Mouse (Mus musculus) cerebellum, adult 2 months (tissue): ENCODE data around the gene Cracr2b. TPM values are rescaled to one million over a fixed set of nuclear protein-coding genes. Genes with fewer than 3 reads are reported as not detected.
A peak's percentile ranks its signal among the peaks of the same experiment; 100 is the strongest.
"Not testable (repeated sequence)": the region's sequence is repeated elsewhere in the genome, so short reads cannot be mapped to it uniquely, and the experiment has no call there.

Source experiments
- DNase-seq, 2 experiments: peaks; one replicate each; pipeline ENCODE4 v3.0.0; 2021
- H3K27ac ChIP-seq: fragments of 200-500 bp; 2 replicates; pipeline ENCODE4 v1.5.1; 2012; ENCODE audit warnings: low read length, control low read depth, inconsistent platforms; ENCODE audit not compliant: insufficient read depth
- H3K27me3 ChIP-seq: fragments of 200-500 bp; 2 replicates; pipeline ENCODE4 v1.6.1; 2012; ENCODE audit warnings: inconsistent platforms, mild to moderate bottlenecking, low read length, moderate library complexity; ENCODE audit not compliant: control insufficient read depth, insufficient read depth
- H3K4me1 ChIP-seq: fragments of 200-500 bp; 2 replicates; pipeline ENCODE4 v1.6.1; 2011; ENCODE audit warnings: low read length; ENCODE audit not compliant: control insufficient read depth, insufficient read depth
- H3K4me3 ChIP-seq: fragments of 200-500 bp; replicated peaks from 2 replicates; pipeline ENCODE3; 2011; ENCODE audit warnings: mild to moderate bottlenecking, low read depth, low read length, control low read depth; ENCODE audit not compliant: insufficient read depth
- CTCF ChIP-seq: fragments of 200-500 bp; IDR thresholded peaks from 2 replicates; pipeline ENCODE4 v1.5.1; 2011; ENCODE audit warnings: low read depth, mild to moderate bottlenecking, control low read depth, low read length, moderate library complexity, borderline replicate concordance; ENCODE audit not compliant: insufficient read depth
- POLR2A ChIP-seq: fragments of 200-500 bp; IDR thresholded peaks from 2 replicates; pipeline ENCODE4 v1.6.1; 2011; ENCODE audit warnings: low read length, control low read depth, borderline replicate concordance; ENCODE audit not compliant: insufficient read depth
- WGBS: fragments of 180-500 bp; shearing (Covaris S2); methylation state at CpG from one replicate; pipeline ENCODE4 v1.1.7; 2018; 5-methylcytosine and 5-hydroxymethylcytosine counted together
- polyA plus RNA-seq: library from polyadenylated mRNA; depleted of rRNA; stranded (reverse); fragments of >200 nt; gene quantifications from 2 replicates; pipeline ENCODE4 v1.2.3, GENCODE M21; 2012

Gene Cracr2b
- polyA plus RNA-seq, 1 experiment: 8.3 TPM

GRCm38 (mm10) chr7:141442199-141442598 lies 18.7 kb upstream of the Cracr2b start:
- no peak overlapping the region for H3K4me3 ChIP-seq
- H3K4me1 ChIP-seq: peaks cover 26% of the 10 kb centered on the region
- no peaks in the 10 kb centered on the region for H3K27me3 ChIP-seq
- peak in 1 of 2 experiments; percentile 8 for DNase-seq
- 88% methylated on average over 13 of the region's 13 CpGs for WGBS
- no peak overlapping the region for H3K27ac ChIP-seq
- TF ChIP-seq POLR2A (no peak), CTCF (no peak)

GRCm38 (mm10) chr7:141443081-141443821 lies 17.6 kb upstream of the Cracr2b start:
- Histone ChIP-seq H3K4me1 (peaks cover 19% of the 10 kb centered on the region), H3K4me3 (peak overlapping the region; percentile 17), H3K27me3 (no peaks in the 10 kb centered on the region), H3K27ac (no peak overlapping the region)
- TF ChIP-seq POLR2A (no peak), CTCF (no peak)
- 23% methylated on average over 12 of the region's 12 CpGs for WGBS
- peak in 1 of 2 experiments; percentile 23 for DNase-seq

GRCm38 (mm10) chr7:141443828-141444237 lies 17.1 kb upstream of the Cracr2b start, which contains the start of gene Pidd1:
Gene Pidd1, minus strand, starts transcription at chr7:141444025.
- Histone ChIP-seq H3K4me3 (peak within 1 kb of the TSS; percentile 17), H3K27me3 (no peaks in the 10 kb centered on the region), H3K4me1 (peaks cover 16% of the 10 kb centered on the region), H3K27ac (no peak within 1 kb of the TSS)
- TF ChIP-seq CTCF (no peak), POLR2A (no peak)
- peak; percentile 32 to 33 for DNase-seq
- WGBS: 2% methylated on average over 25 of the region's 25 CpGs

GRCm38 (mm10) chr7:141446374-141446773 lies 14.5 kb upstream of the Cracr2b start:
- H3K27ac ChIP-seq, H3K4me1 ChIP-seq, H3K27me3 ChIP-seq, DNase-seq, H3K4me3 ChIP-seq: not testable (repeated sequence)
- WGBS: 83% methylated on average over 3 of the region's 3 CpGs

GRCm38 (mm10) chr7:141447110-141447991 lies 13.5 kb upstream of the Cracr2b start, which contains the start of gene Rplp2:
Gene Rplp2, plus strand, starts transcription at chr7:141447370.
- Histone ChIP-seq H3K4me1 (peaks cover 3% of the 10 kb centered on the region), H3K27ac (peak within 1 kb of the TSS; percentile 92), H3K4me3 (peak within 1 kb of the TSS; percentile 91), H3K27me3 (no peaks in the 10 kb centered on the region)
- DNase-seq: peak; percentile 94 to 97
- WGBS: under 1% methylated on average over 63 of the region's 63 CpGs
- TF ChIP-seq POLR2A (peak; percentile 96), CTCF (no peak)

- TF ChIP-seq POLR2A (no peak), CTCF (no peak)
These were observed 9.0 kb upstream of the Cracr2b start for GRCm38 (mm10) chr7:141451928-141452327.

GRCm38 (mm10) chr7:141453636-141454035 lies 7.3 kb upstream of the Cracr2b start:
- H3K27ac ChIP-seq: no peak overlapping the region
- H3K4me3 ChIP-seq: no peak overlapping the region
- TF ChIP-seq POLR2A (no peak), CTCF (no peak)
- no peak for DNase-seq
- H3K27me3 ChIP-seq: no peaks in the 10 kb centered on the region
- WGBS: 88% methylated on average over 2 of the region's 2 CpGs
- peaks cover 31% of the 10 kb centered on the region for H3K4me1 ChIP-seq

More at GRCm38 (mm10) chr7:141451928-141452327, 9.0 kb upstream of the Cracr2b start:
- H3K4me3 ChIP-seq: no peak overlapping the region
- H3K27ac ChIP-seq: no peak overlapping the region
- peaks cover 17% of the 10 kb centered on the region for H3K4me1 ChIP-seq
- no peaks in the 10 kb centered on the region for H3K27me3 ChIP-seq
- no peak for DNase-seq
